Mouse (Mus musculus) kidney, adult 2 months (tissue): ENCODE measurements around the gene Ddx49.

ENCODE experiments used
- CTCF ChIP-seq: fragments of 200-500 bp; conservative IDR thresholded peaks from 2 replicates; pipeline ENCODE4 v1.5.1; 2011; ENCODE audit warnings: low read depth, mild to moderate bottlenecking, control low read depth, low read length, moderate library complexity, mixed read lengths; ENCODE audit not compliant: insufficient read depth, insufficient read length
- POLR2A ChIP-seq: fragments of 200-500 bp; IDR thresholded peaks from one replicate; pipeline ENCODE4 v1.6.1; 2011; ENCODE audit warnings: low read depth, low read length, control low read depth

DNA sequence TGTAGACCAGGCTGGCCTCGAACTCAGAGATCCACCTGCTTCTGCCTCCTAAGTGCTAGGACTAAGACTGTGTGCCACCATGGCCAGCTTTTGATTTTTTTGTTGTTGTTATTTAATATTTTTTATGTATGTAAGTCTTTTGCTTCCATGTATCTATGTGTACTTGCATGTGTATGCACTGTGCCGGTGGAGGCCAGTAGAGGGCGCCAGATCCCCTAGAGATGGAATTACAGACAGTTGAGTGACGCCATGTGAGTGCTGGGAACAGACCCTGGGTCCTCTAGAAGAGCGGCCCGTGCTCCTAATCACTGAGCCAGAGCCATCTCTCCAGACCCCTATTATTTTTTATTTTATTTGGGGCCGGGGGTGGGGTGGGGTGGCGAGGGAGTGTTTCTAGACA lies 15.6 kb downstream of the Ddx49 start:
- TF ChIP-seq CTCF: peak; percentile 42
- TF ChIP-seq POLR2A: no peak
